Mouse (Mus musculus) E14TG2a.4 (cell line): ENCODE results near the gene Hist1h3e.

ENCODE experiments used
- CTCF ChIP-seq: conservative IDR thresholded peaks from 2 replicates; pipeline ENCODE4 v1.5.1; 2014; ENCODE audit warnings: low read length
- NANOG ChIP-seq: IDR thresholded peaks from 2 replicates; pipeline ENCODE4 v1.6.1; 2014; ENCODE audit warnings: borderline replicate concordance, low read length, mixed read lengths

GRCm38 (mm10) chr13:23591206-23591605 is 29.0 kb upstream of the Hist1h3e start:
- TF ChIP-seq CTCF (no peak), NANOG (no peak)
